Mouse (Mus musculus): Measurements from ENCODE around the gene Ano5.

The Ano5 gene

GRCm38 (mm10) chr7:51628349-51628748 lies 117.5 kb downstream of the Ano5 start:
- DNase-seq (ENCODE audit: low spot score in 2 of 2): no peak

GRCm38 (mm10) chr7:51629206-51629605 lies 118.4 kb downstream of the Ano5 start:
- DNase-seq (ENCODE audit: low spot score in 2 of 2): no peak

- no peak for DNase-seq (ENCODE audit: low spot score in 2 of 2)
These were observed 120.3 kb downstream of the Ano5 start for GRCm38 (mm10) chr7:51631171-51631570.

GRCm38 (mm10) chr7:51632543-51633229 lies 121.9 kb downstream of the Ano5 start:
- no peak for DNase-seq (ENCODE audit: low spot score in 2 of 2)

- DNase-seq (ENCODE audit: low spot score in 2 of 2): no peak
These were observed 122.5 kb downstream of the Ano5 start for GRCm38 (mm10) chr7:51633230-51633844.
